Mouse (Mus musculus): ENCODE data around the gene Slc35f1. TPM values are rescaled to one million over a fixed set of nuclear protein-coding genes. Genes with fewer than 3 reads are reported as not detected.
"Not testable (repeated sequence)": the region's sequence is repeated elsewhere in the genome, so short reads cannot be mapped to it uniquely, and the experiment has no call there.

Slc35f1 gene
- polyA plus RNA-seq, 1 experiment from 2014 or later: 3.2 TPM

GRCm38 (mm10) chr10:52877263-52878021, 187.1 kb downstream of the Slc35f1 start:
- WGBS: 59% methylated on average over 6 of the region's 6 CpGs
- Histone ChIP-seq H3K4me1 (no peaks in the 10 kb centered on the region), H3K4me2 (no peak overlapping the region), H3K9me3 (replicated peaks) (no peaks in the 10 kb centered on the region), H3K4me3 (replicated peaks) (no peak overlapping the region), H3K36me3 (no peaks in the 10 kb centered on the region), H3K27me3 (no peaks in the 10 kb centered on the region), H3K9ac (no peak overlapping the region), H3K27ac (no peak overlapping the region)
- ATAC-seq (replicated peaks; ENCODE audit: low FRiP score): no peak; the same call in 1 of the 2 replicates

GRCm38 (mm10) chr10:52878093-52878801, 187.9 kb downstream of the Slc35f1 start:
- H3K27ac ChIP-seq: no peak overlapping the region
- H3K36me3 ChIP-seq: no peaks in the 10 kb centered on the region
- no peaks in the 10 kb centered on the region for H3K9me3 ChIP-seq (replicated peaks)
- H3K27me3 ChIP-seq: no peaks in the 10 kb centered on the region
- no peak overlapping the region for H3K9ac ChIP-seq
- WGBS: 52% methylated on average over 4 of the region's 4 CpGs
- no peak overlapping the region for H3K4me2 ChIP-seq
- no peak for ATAC-seq (replicated peaks; ENCODE audit: low FRiP score)
- no peak overlapping the region for H3K4me3 ChIP-seq (replicated peaks)
- H3K4me1 ChIP-seq: no peaks in the 10 kb centered on the region

GRCm38 (mm10) chr10:52896724-52897123, 206.4 kb downstream of the Slc35f1 start:
- H3K9ac ChIP-seq; H3K36me3 ChIP-seq; H3K4me2 ChIP-seq; ATAC-seq (replicated peaks; ENCODE audit: low FRiP score); H3K9me3 ChIP-seq (replicated peaks); H3K27ac ChIP-seq; H3K4me1 ChIP-seq; H3K27me3 ChIP-seq; H3K4me3 ChIP-seq (replicated peaks): not testable (repeated sequence)

- no peaks in the 10 kb centered on the region for H3K4me1 ChIP-seq
- no peak overlapping the region for H3K9ac ChIP-seq
- H3K27ac ChIP-seq: no peak overlapping the region
- WGBS: 81% methylated on average over 2 of the region's 2 CpGs
- no peak overlapping the region for H3K4me3 ChIP-seq (replicated peaks)
- no peak for ATAC-seq (replicated peaks; ENCODE audit: low FRiP score)
- no peaks in the 10 kb centered on the region for H3K9me3 ChIP-seq (replicated peaks)
- H3K4me2 ChIP-seq: no peak overlapping the region
- H3K27me3 ChIP-seq: no peaks in the 10 kb centered on the region
- no peaks in the 10 kb centered on the region for H3K36me3 ChIP-seq
Observed at GRCm38 (mm10) chr10:52904914-52905313, 214.6 kb downstream of the Slc35f1 start.

- Histone ChIP-seq H3K4me2 (no peak overlapping the region), H3K27ac (no peak overlapping the region), H3K4me1 (no peaks in the 10 kb centered on the region), H3K27me3 (no peaks in the 10 kb centered on the region), H3K9me3 (replicated peaks) (no peaks in the 10 kb centered on the region), H3K9ac (no peak overlapping the region), H3K36me3 (no peaks in the 10 kb centered on the region), H3K4me3 (replicated peaks) (no peak overlapping the region)
- peak; percentile 77 for ATAC-seq (replicated peaks; ENCODE audit: low FRiP score)
- WGBS: 64% methylated on average over 2 of the region's 2 CpGs
Observed at GRCm38 (mm10) chr10:52911762-52912161, 221.4 kb downstream of the Slc35f1 start.

GRCm38 (mm10) chr10:52918715-52919114, 228.4 kb downstream of the Slc35f1 start:
- no peak for ATAC-seq (replicated peaks; ENCODE audit: low FRiP score)
- Histone ChIP-seq H3K9ac (no peak overlapping the region), H3K4me3 (replicated peaks) (no peak overlapping the region), H3K9me3 (replicated peaks) (no peaks in the 10 kb centered on the region), H3K27me3 (no peaks in the 10 kb centered on the region), H3K4me1 (no peaks in the 10 kb centered on the region), H3K36me3 (no peaks in the 10 kb centered on the region), H3K27ac (no peak overlapping the region), H3K4me2 (no peak overlapping the region)
- WGBS: 69% methylated on average over 5 of the region's 5 CpGs

- no peaks in the 10 kb centered on the region for H3K9me3 ChIP-seq (replicated peaks)
- 52% methylated on average over 8 of the region's 8 CpGs for WGBS
- H3K27ac ChIP-seq: no peak overlapping the region
- H3K27me3 ChIP-seq: no peaks in the 10 kb centered on the region
- H3K9ac ChIP-seq: no peak overlapping the region
- H3K4me1 ChIP-seq: no peaks in the 10 kb centered on the region
- H3K4me3 ChIP-seq (replicated peaks): no peak overlapping the region
- no peak overlapping the region for H3K4me2 ChIP-seq
- H3K36me3 ChIP-seq: no peaks in the 10 kb centered on the region
- ATAC-seq (replicated peaks; ENCODE audit: low FRiP score): no peak
Observed at GRCm38 (mm10) chr10:52923143-52923542, 232.8 kb downstream of the Slc35f1 start.

GRCm38 (mm10) chr10:52926330-52926729, 236.0 kb downstream of the Slc35f1 start:
- Histone ChIP-seq H3K9me3 (replicated peaks) (no peaks in the 10 kb centered on the region), H3K4me2 (no peak overlapping the region), H3K27me3 (no peaks in the 10 kb centered on the region), H3K4me1 (no peaks in the 10 kb centered on the region), H3K27ac (no peak overlapping the region), H3K9ac (no peak overlapping the region), H3K36me3 (no peaks in the 10 kb centered on the region), H3K4me3 (replicated peaks) (no peak overlapping the region)
- ATAC-seq (replicated peaks; ENCODE audit: low FRiP score): no peak
- WGBS: 84% methylated on average over 3 of the region's 3 CpGs

- no peaks in the 10 kb centered on the region for H3K27me3 ChIP-seq
- no peaks in the 10 kb centered on the region for H3K4me1 ChIP-seq
- H3K36me3 ChIP-seq: no peaks in the 10 kb centered on the region
- 70% methylated on average over 1 of the region's 1 CpGs for WGBS
- no peak overlapping the region for H3K27ac ChIP-seq
- H3K9me3 ChIP-seq (replicated peaks): no peaks in the 10 kb centered on the region
- H3K9ac ChIP-seq: no peak overlapping the region
- no peak overlapping the region for H3K4me2 ChIP-seq
- ATAC-seq (replicated peaks; ENCODE audit: low FRiP score): no peak
- no peak overlapping the region for H3K4me3 ChIP-seq (replicated peaks)
Observed at GRCm38 (mm10) chr10:52932159-52932558, 241.8 kb downstream of the Slc35f1 start.

GRCm38 (mm10) chr10:52934615-52935014, 244.3 kb downstream of the Slc35f1 start:
- Histone ChIP-seq H3K27ac (no peak overlapping the region), H3K4me3 (replicated peaks) (no peak overlapping the region), H3K9ac (no peak overlapping the region), H3K4me1 (no peaks in the 10 kb centered on the region), H3K9me3 (replicated peaks) (no peaks in the 10 kb centered on the region), H3K27me3 (no peaks in the 10 kb centered on the region), H3K4me2 (no peak overlapping the region), H3K36me3 (no peaks in the 10 kb centered on the region)
- no peak for ATAC-seq (replicated peaks; ENCODE audit: low FRiP score)

- Histone ChIP-seq H3K36me3 (no peaks in the 10 kb centered on the region), H3K4me1 (no peaks in the 10 kb centered on the region), H3K27ac (no peak overlapping the region), H3K4me3 (replicated peaks) (no peak overlapping the region), H3K4me2 (no peak overlapping the region), H3K9ac (no peak overlapping the region), H3K9me3 (replicated peaks) (no peaks in the 10 kb centered on the region), H3K27me3 (no peaks in the 10 kb centered on the region)
- no peak for ATAC-seq (replicated peaks; ENCODE audit: low FRiP score)
- 84% methylated on average over 1 of the region's 1 CpGs for WGBS
Observed at GRCm38 (mm10) chr10:52940111-52940830, 249.9 kb downstream of the Slc35f1 start.

- Histone ChIP-seq H3K4me2 (no peak overlapping the region), H3K4me3 (replicated peaks) (no peak overlapping the region), H3K27ac (no peak overlapping the region), H3K9me3 (replicated peaks) (no peaks in the 10 kb centered on the region), H3K9ac (no peak overlapping the region), H3K4me1 (no peaks in the 10 kb centered on the region), H3K36me3 (no peaks in the 10 kb centered on the region), H3K27me3 (no peaks in the 10 kb centered on the region)
- WGBS: 78% methylated on average over 5 of the region's 5 CpGs
- ATAC-seq (replicated peaks; ENCODE audit: low FRiP score): no peak
Observed at GRCm38 (mm10) chr10:52940831-52941216, 250.5 kb downstream of the Slc35f1 start.
